Mouse (Mus musculus) cortical plate, adult 2 months (tissue): Measurements from ENCODE around the gene Sars.

Experiments
- CTCF ChIP-seq: fragments of 200-500 bp; IDR thresholded peaks from 2 replicates; pipeline ENCODE4 v1.5.1; 2011; ENCODE audit warnings: mild to moderate bottlenecking, control low read depth, low read length; ENCODE audit not compliant: insufficient read depth; ENCODE audit errors: extremely low read depth
- POLR2A ChIP-seq: fragments of 200-500 bp; IDR thresholded peaks from 2 replicates; pipeline ENCODE4 v1.6.1; 2011; ENCODE audit warnings: mild to moderate bottlenecking, low read length, control low read depth; ENCODE audit not compliant: insufficient read depth; ENCODE audit errors: extremely low read depth

- TF ChIP-seq CTCF: no peak
- TF ChIP-seq POLR2A: no peak
Measured at GRCm38 (mm10) chr3:108386186-108386585, 58.8 kb downstream of the Sars start.
